Mouse (Mus musculus) E14TG2a.4 (cell line): Measurements from ENCODE around the gene Srp54c.

Source experiments
- H3K27me3 ChIP-seq: 2 replicates; pipeline ENCODE4 v1.6.1; 2014; ENCODE audit warnings: low read length, control low read depth; ENCODE audit not compliant: insufficient read depth
- H3K36me3 ChIP-seq: 2 replicates; pipeline ENCODE4 v1.6.1; 2014; ENCODE audit warnings: low read length, control low read depth; ENCODE audit not compliant: insufficient read depth
- H3K4me1 ChIP-seq: replicated peaks from 2 replicates; pipeline ENCODE4 v1.6.1; 2014; ENCODE audit warnings: low read depth, low read length, control low read depth
- H3K4me3 ChIP-seq: replicated peaks from 2 replicates; pipeline ENCODE4 v1.5.1; 2014; ENCODE audit warnings: mild to moderate bottlenecking, low read length
- H3K9me3 ChIP-seq: 2 replicates; pipeline ENCODE4 v1.6.1; 2014; ENCODE audit warnings: low read length, control low read depth
- CTCF ChIP-seq: conservative IDR thresholded peaks from 2 replicates; pipeline ENCODE4 v1.5.1; 2014; ENCODE audit warnings: low read length
- NANOG ChIP-seq: IDR thresholded peaks from 2 replicates; pipeline ENCODE4 v1.6.1; 2014; ENCODE audit warnings: borderline replicate concordance, low read length, mixed read lengths
- POU5F1 ChIP-seq: IDR thresholded peaks from 2 replicates; pipeline ENCODE4 v1.6.1; 2014; ENCODE audit warnings: low read length, borderline replicate concordance

Gene Srp54c

GRCm38 (mm10) chr12:55309501-55309900 lies 79.5 kb downstream of the Srp54c start:
- no peak for TF ChIP-seq POU5F1
- TF ChIP-seq NANOG: no peak
- TF ChIP-seq CTCF: no peak
- H3K36me3 ChIP-seq: peaks cover 52% of the 10 kb centered on the region
- H3K27me3 ChIP-seq: no peaks in the 10 kb centered on the region
- H3K4me3 ChIP-seq: peak overlapping the region; percentile 20; the same call in 1 of the 2 replicates
- peaks cover 46% of the 10 kb centered on the region for H3K4me1 ChIP-seq
- H3K9me3 ChIP-seq: no peaks in the 10 kb centered on the region

GRCm38 (mm10) chr12:55311841-55312240 lies 81.9 kb downstream of the Srp54c start:
- no peaks in the 10 kb centered on the region for H3K9me3 ChIP-seq
- H3K27me3 ChIP-seq: no peaks in the 10 kb centered on the region
- H3K4me3 ChIP-seq: peak overlapping the region; percentile 60
- H3K4me1 ChIP-seq: peaks cover 58% of the 10 kb centered on the region
- TF ChIP-seq POU5F1 (no peak), CTCF (no peak), NANOG (no peak)
- H3K36me3 ChIP-seq: peaks cover 49% of the 10 kb centered on the region
